Comparison of ENCODE assay signal across 18 mouse cellular contexts in the genomic region with DNA sequence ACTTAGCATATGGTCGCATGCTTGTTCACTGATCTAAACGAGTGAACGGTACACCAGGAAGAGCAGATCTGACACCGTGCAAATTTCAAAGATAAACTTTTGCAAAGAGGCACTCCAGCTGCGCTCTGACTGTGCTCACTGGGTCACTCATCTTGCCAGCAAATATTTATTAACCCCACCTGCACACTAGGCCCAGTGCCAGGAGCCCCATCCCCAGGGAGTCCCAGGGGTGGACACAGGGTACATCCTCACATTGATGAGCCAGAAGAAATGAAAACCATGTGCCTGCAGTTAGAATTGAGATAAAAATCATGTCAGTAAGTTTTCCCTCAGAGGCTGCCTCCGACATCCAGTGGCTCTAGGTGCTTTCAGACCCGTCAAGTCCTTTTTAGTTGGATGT.
A peak's percentile ranks its signal among the peaks of the same experiment; 100 is the strongest.
DNase-seq lines count a peak whose midpoint lies in the region; ATAC-seq lines count a peak whose summit lies in the region.
"Had no signal": no experiment of that assay in that cellular context is flagged by ENCODE, and none has a peak within 500 bp of the region (broad histone marks: within the 10 kb centered on the region; RNA-seq: fewer than 3 reads in every experiment).

No protein-coding gene starts in this region.

- no peak overlapping the region for H3K4me2 ChIP-seq in embryonic facial prominence, embryonic 12.5 days (replicated peaks)
- H3K4me2 ChIP-seq in neural tube, embryonic 11.5 days (ENCODE audit: low read depth), result no peak overlapping the region
- H3K4me2 ChIP-seq: embryonic facial prominence, embryonic 13.5 days; embryonic facial prominence, embryonic 15.5 days; forebrain, embryonic 12.5 days had no signal

- no peaks in the 10 kb centered on the region for H3K9me3 ChIP-seq in embryonic facial prominence, embryonic 12.5 days
- H3K9me3 ChIP-seq in embryonic facial prominence, embryonic 10.5 days, result no peaks in the 10 kb centered on the region
- H3K9me3 ChIP-seq in neural tube, embryonic 11.5 days (ENCODE audit: control insufficient read depth, low read length), result no peaks in the 10 kb centered on the region
- H3K9me3 ChIP-seq: embryonic facial prominence, embryonic 13.5 days; embryonic facial prominence, embryonic 15.5 days; forebrain, embryonic 10.5 days; forebrain, embryonic 12.5 days had no signal

- ATAC-seq in embryonic facial prominence, embryonic 12.5 days (ENCODE audit: insufficient number of reproducible peaks, insufficient read depth, low FRiP score, low TSS enrichment), result no peak
- no peak for ATAC-seq in neural tube, embryonic 11.5 days (ENCODE audit: insufficient read depth, low FRiP score, low TSS enrichment)
- ATAC-seq: forebrain, embryonic 14.5 days; forebrain, embryonic 16.5 days had no signal

- H3K27me3 ChIP-seq in embryonic facial prominence, embryonic 12.5 days, result no peaks in the 10 kb centered on the region
- no peaks in the 10 kb centered on the region for H3K27me3 ChIP-seq in embryonic facial prominence, embryonic 10.5 days (replicated peaks; ENCODE audit: low read depth, poor library complexity, severe bottlenecking)
- no peaks in the 10 kb centered on the region for H3K27me3 ChIP-seq in neural tube, embryonic 11.5 days (ENCODE audit: control insufficient read depth, insufficient read depth, low read length)
- H3K27me3 ChIP-seq: embryonic facial prominence, embryonic 13.5 days; embryonic facial prominence, embryonic 15.5 days; forebrain, embryonic 12.5 days had no signal

- H3K9ac ChIP-seq in embryonic facial prominence, embryonic 12.5 days, result no peak overlapping the region
- H3K9ac ChIP-seq in neural tube, embryonic 11.5 days (ENCODE audit: low read length), result no peak overlapping the region
- H3K9ac ChIP-seq: embryonic facial prominence, embryonic 13.5 days; embryonic facial prominence, embryonic 15.5 days; forebrain, embryonic 12.5 days had no signal

- no peak overlapping the region for H3K4me3 ChIP-seq in embryonic facial prominence, embryonic 12.5 days
- no peak overlapping the region for H3K4me3 ChIP-seq in embryonic facial prominence, embryonic 10.5 days
- no peak overlapping the region for H3K4me3 ChIP-seq in neural tube, embryonic 11.5 days (ENCODE audit: low read depth, low read length)
- H3K4me3 ChIP-seq: embryonic facial prominence, embryonic 13.5 days; embryonic facial prominence, embryonic 15.5 days; erythroblast, embryonic 14.5 days; forebrain, embryonic 10.5 days; forebrain, embryonic 12.5 days had no signal

- H3K4me1 ChIP-seq in embryonic facial prominence, embryonic 12.5 days, result peaks cover 28% of the 10 kb centered on the region
- peaks cover 49% of the 10 kb centered on the region for H3K4me1 ChIP-seq in embryonic facial prominence, embryonic 10.5 days
- H3K4me1 ChIP-seq in neural tube, embryonic 11.5 days (ENCODE audit: control insufficient read depth, insufficient read depth, low read length), result peaks cover 4% of the 10 kb centered on the region; the same call in 1 of the 2 replicates

- 0 out of 2 replicates have a peak overlapping the region, but pooled peaks have one; percentile 41 for H3K27ac ChIP-seq in embryonic facial prominence, embryonic 12.5 days
- no peak overlapping the region for H3K27ac ChIP-seq in embryonic facial prominence, embryonic 10.5 days (replicated peaks)
- no peak overlapping the region for H3K27ac ChIP-seq in neural tube, embryonic 11.5 days (ENCODE audit: low read depth, low read length)
- H3K27ac ChIP-seq: embryonic facial prominence, embryonic 13.5 days; embryonic facial prominence, embryonic 15.5 days; forebrain, embryonic 10.5 days; forebrain, embryonic 12.5 days had no signal

- WGBS in embryonic facial prominence, embryonic 12.5 days, result 27% methylated on average over 7 of the region's 7 CpGs
- 58% methylated on average over 7 of the region's 7 CpGs for WGBS in embryonic facial prominence, embryonic 10.5 days
- WGBS in neural tube, embryonic 11.5 days, result 64% methylated on average over 7 of the region's 7 CpGs

- no peak for DNase-seq in embryonic facial prominence, embryonic 10.5 days (ENCODE audit: low spot score)
- DNase-seq in neural tube, embryonic 11.5 days (ENCODE audit: low spot score), result peak; percentile 27
- no peak for DNase-seq in neural tube, embryonic 10.5 days (ENCODE audit: extremely low spot score, low spot score)
- DNase-seq in right cerebral cortex, postnatal 14 days, result no peak
- DNase-seq: adrenal gland, adult 2 months; adrenal gland, postnatal 10 days; adrenal gland, postnatal 25 days; cerebellum, adult 11-12 months; cerebellum, adult 9-10 months; embryo, embryonic 11 days had no signal

- no peaks in the 10 kb centered on the region for H3K36me3 ChIP-seq in embryonic facial prominence, embryonic 12.5 days
- H3K36me3 ChIP-seq in embryonic facial prominence, embryonic 10.5 days (replicated peaks), result no peaks in the 10 kb centered on the region
- H3K36me3 ChIP-seq in neural tube, embryonic 11.5 days (ENCODE audit: control insufficient read depth, insufficient read depth, low read length), result no peaks in the 10 kb centered on the region
- H3K36me3 ChIP-seq: embryonic facial prominence, embryonic 13.5 days; embryonic facial prominence, embryonic 15.5 days; forebrain, embryonic 10.5 days; forebrain, embryonic 12.5 days had no signal
